Mouse (Mus musculus) monocyte, adult 2 months (primary cell): ENCODE measurements around the gene Havcr2.
A peak's percentile ranks its signal among the peaks of the same experiment; 100 is the strongest.
"Not testable (repeated sequence)": the region's sequence is repeated elsewhere in the genome, so short reads cannot be mapped to it uniquely, and the experiment has no call there.

Experiments
- DNase-seq, 2 experiments: peaks; one replicate each; pipeline ENCODE4 v3.0.0; 2022; ENCODE audit warnings: low spot score in 2 of 2, low read depth in 1 of 2

Havcr2 gene

GRCm38 (mm10) chr11:46459960-46460359 lies 5.2 kb downstream of the Havcr2 start:
- DNase-seq = no peak

- peak; percentile 35 to 53 for DNase-seq
These were observed 6.6 kb downstream of the Havcr2 start for GRCm38 (mm10) chr11:46461362-46461761.

GRCm38 (mm10) chr11:46461931-46462330 lies 7.2 kb downstream of the Havcr2 start:
- peak; percentile 54 to 61 for DNase-seq

GRCm38 (mm10) chr11:46466878-46467277 lies 12.1 kb downstream of the Havcr2 start:
- no peak for DNase-seq

- no peak for DNase-seq
These were observed 19.5 kb downstream of the Havcr2 start for GRCm38 (mm10) chr11:46474220-46474619.

- no peak for DNase-seq
These were observed 24.6 kb downstream of the Havcr2 start for GRCm38 (mm10) chr11:46479311-46479710.

GRCm38 (mm10) chr11:46480517-46480916 lies 25.8 kb downstream of the Havcr2 start:
- DNase-seq = peak; percentile 57

GRCm38 (mm10) chr11:46488231-46488630 lies 33.5 kb downstream of the Havcr2 start:
- no peak for DNase-seq

GRCm38 (mm10) chr11:46488650-46489049 lies 33.9 kb downstream of the Havcr2 start:
- DNase-seq = no peak

- no peak for DNase-seq
These were observed 52.4 kb downstream of the Havcr2 start for GRCm38 (mm10) chr11:46507146-46507545.

- no peak for DNase-seq
These were observed 55.2 kb downstream of the Havcr2 start for GRCm38 (mm10) chr11:46509900-46510299.

- DNase-seq = not testable (repeated sequence)
These were observed 66.6 kb downstream of the Havcr2 start for GRCm38 (mm10) chr11:46521341-46521740.

- DNase-seq = no peak
These were observed 68.0 kb downstream of the Havcr2 start for GRCm38 (mm10) chr11:46522719-46523118.

- DNase-seq = no peak
These were observed 69.2 kb downstream of the Havcr2 start, which contains the start of gene Gm12169 for GRCm38 (mm10) chr11:46523912-46524311. Gene Gm12169, plus strand, starts transcription at chr11:46524212.

GRCm38 (mm10) chr11:46530149-46530548 lies 75.4 kb downstream of the Havcr2 start:
- no peak for DNase-seq
